Mouse (Mus musculus): ENCODE measurements around the gene Cacna1b. TPM values are rescaled to one million over a fixed set of nuclear protein-coding genes. Genes with fewer than 3 reads are reported as not detected.
A peak's percentile ranks its signal among the peaks of the same experiment; 100 is the strongest.

Gene Cacna1b
- total RNA-seq, 1 experiment = 2.4 TPM

- Histone ChIP-seq H3K4me1 (ENCODE audit: control insufficient read depth in 2 of 2, insufficient read depth in 2 of 2, low read length in 2 of 2, poor library complexity in 1 of 2) (no peaks in the 10 kb centered on the region), H3K9me3 (ENCODE audit: control insufficient read depth, insufficient read depth, low read depth, low read length) (no peaks in the 10 kb centered on the region), H3K4me3 (ENCODE audit: insufficient read depth in 1 of 2, low read depth in 1 of 2, low read length in 2 of 2, poor library complexity in 1 of 2, severe bottlenecking in 1 of 2) (no peak overlapping the region), H3K9ac (ENCODE audit: insufficient read depth, low read depth, low read length, poor library complexity, severe bottlenecking) (no peak overlapping the region), H3K36me3 (ENCODE audit: control insufficient read depth, insufficient read depth, low read length, poor library complexity, severe bottlenecking) (peaks cover 40% of the 10 kb centered on the region), H3K27ac (ENCODE audit: insufficient read depth, low read depth, low read length, poor library complexity, severe bottlenecking) (no peak overlapping the region)
- in situ Hi-C loops (cut with MboI; ENCODE audit: low sequenced_read_pairs in 2 of 2, unreplicated experiment in 2 of 2) = no loop called here
- no peak for DNase-seq (ENCODE audit: low read depth, low spot score)
- TF ChIP-seq MAFK (IDR thresholded peaks at IDR 0.05; ENCODE audit: insufficient read depth, low read depth, low read length) (no peak), ZNF384 (IDR thresholded peaks at IDR 0.05; ENCODE audit: low read depth, low read length) (no peak), HCFC1 (IDR thresholded peaks at IDR 0.05; ENCODE audit: borderline replicate concordance, insufficient read depth, low read length) (no peak), CHD2 (IDR thresholded peaks at IDR 0.05; ENCODE audit: low read depth, low read length) (no peak), ZC3H11A (IDR thresholded peaks at IDR 0.05; ENCODE audit: borderline replicate concordance, low read depth, low read length) (no peak)
Measured at GRCm38 (mm10) chr2:24805621-24806020, 42.7 kb upstream of the Cacna1b start.

DNA sequence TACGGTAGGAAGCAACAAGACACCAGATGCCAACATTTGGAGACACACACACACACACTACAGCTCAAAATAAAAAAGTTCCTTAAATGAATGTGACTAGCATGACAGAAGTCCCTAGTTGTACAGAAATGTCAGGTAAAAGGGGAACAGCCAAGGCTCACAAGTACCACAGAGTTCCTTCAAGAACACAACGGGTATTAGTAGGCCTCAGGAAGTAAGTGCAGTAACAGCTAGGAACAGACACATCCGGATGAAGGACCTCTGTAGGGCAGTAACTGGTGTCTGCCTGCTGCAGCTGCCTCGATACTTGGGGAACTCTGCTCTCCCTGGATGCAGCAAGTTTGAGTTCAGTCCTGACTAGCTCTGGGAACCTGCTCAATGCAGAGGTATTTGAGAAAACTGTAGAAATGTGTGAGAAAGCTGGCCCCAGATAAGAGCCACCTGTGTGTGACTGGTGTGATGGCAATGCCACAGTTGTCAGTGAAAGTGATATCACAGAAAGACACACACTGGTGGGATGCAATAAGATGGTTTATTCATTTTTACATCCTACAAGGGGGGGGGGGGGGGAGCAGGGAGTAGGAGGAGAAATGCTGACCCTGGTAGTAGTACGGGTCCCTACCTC lies 34.0 kb upstream of the Cacna1b start:
- in situ Hi-C loops (cut with MboI; ENCODE audit: low sequenced_read_pairs in 2 of 2, unreplicated experiment in 2 of 2) = no loop called here
- no peaks in the 10 kb centered on the region for H3K9me3 ChIP-seq (ENCODE audit: control insufficient read depth, insufficient read depth, low read depth, low read length)
- no peak overlapping the region for H3K27ac ChIP-seq (ENCODE audit: insufficient read depth, low read depth, low read length, poor library complexity, severe bottlenecking)
- no peak for TF ChIP-seq ZNF384 (IDR thresholded peaks at IDR 0.05; ENCODE audit: low read depth, low read length)
- no peak for TF ChIP-seq MAFK (IDR thresholded peaks at IDR 0.05; ENCODE audit: insufficient read depth, low read depth, low read length)
- no peak for TF ChIP-seq ZC3H11A (IDR thresholded peaks at IDR 0.05; ENCODE audit: borderline replicate concordance, low read depth, low read length)
- no peak for TF ChIP-seq CHD2 (IDR thresholded peaks at IDR 0.05; ENCODE audit: low read depth, low read length)
- TF ChIP-seq HCFC1 (IDR thresholded peaks at IDR 0.05; ENCODE audit: borderline replicate concordance, insufficient read depth, low read length) = no peak
- H3K4me1 ChIP-seq (ENCODE audit: control insufficient read depth in 2 of 2, insufficient read depth in 2 of 2, low read length in 2 of 2, poor library complexity in 1 of 2) = no peaks in the 10 kb centered on the region
- no peak overlapping the region for H3K9ac ChIP-seq (ENCODE audit: insufficient read depth, low read depth, low read length, poor library complexity, severe bottlenecking)
- DNase-seq (ENCODE audit: low read depth, low spot score) = no peak
- H3K36me3 ChIP-seq (ENCODE audit: control insufficient read depth, insufficient read depth, low read length, poor library complexity, severe bottlenecking) = peaks cover 17% of the 10 kb centered on the region
- no peak overlapping the region for H3K4me3 ChIP-seq (ENCODE audit: insufficient read depth in 1 of 2, low read depth in 1 of 2, low read length in 2 of 2, poor library complexity in 1 of 2, severe bottlenecking in 1 of 2)

DNA sequence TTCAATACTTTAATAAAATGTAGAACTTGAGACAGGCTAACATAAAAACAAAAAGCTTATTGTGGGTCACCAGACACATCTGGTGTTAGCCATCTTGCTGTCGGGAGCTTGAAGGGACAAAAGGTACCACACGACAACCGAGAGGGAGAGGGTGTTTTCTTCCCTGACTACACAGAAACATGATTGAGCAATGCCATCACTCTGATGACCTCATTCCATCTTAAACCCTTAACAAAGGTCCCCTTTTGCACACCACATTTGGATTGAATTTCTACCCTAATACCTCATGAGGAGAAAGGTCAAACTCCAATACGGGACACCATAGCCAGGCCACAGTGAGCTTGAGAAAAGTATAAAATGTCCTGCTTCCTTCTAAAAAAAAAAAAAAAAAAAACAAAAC lies 24.3 kb upstream of the Cacna1b start:
- in situ Hi-C loops (cut with MboI; ENCODE audit: low sequenced_read_pairs in 2 of 2, unreplicated experiment in 2 of 2) = no loop called here
- H3K36me3 ChIP-seq (ENCODE audit: control insufficient read depth, insufficient read depth, low read length, poor library complexity, severe bottlenecking) = peaks cover 15% of the 10 kb centered on the region
- no peak overlapping the region for H3K4me3 ChIP-seq (ENCODE audit: insufficient read depth in 1 of 2, low read depth in 1 of 2, low read length in 2 of 2, poor library complexity in 1 of 2, severe bottlenecking in 1 of 2)
- H3K27ac ChIP-seq (ENCODE audit: insufficient read depth, low read depth, low read length, poor library complexity, severe bottlenecking) = no peak overlapping the region
- no peaks in the 10 kb centered on the region for H3K4me1 ChIP-seq (ENCODE audit: control insufficient read depth in 2 of 2, insufficient read depth in 2 of 2, low read length in 2 of 2, poor library complexity in 1 of 2)
- TF ChIP-seq ZNF384 (IDR thresholded peaks at IDR 0.05; ENCODE audit: low read depth, low read length) (no peak), HCFC1 (IDR thresholded peaks at IDR 0.05; ENCODE audit: borderline replicate concordance, insufficient read depth, low read length) (no peak), MAFK (IDR thresholded peaks at IDR 0.05; ENCODE audit: insufficient read depth, low read depth, low read length) (no peak), CHD2 (IDR thresholded peaks at IDR 0.05; ENCODE audit: low read depth, low read length) (no peak), ZC3H11A (IDR thresholded peaks at IDR 0.05; ENCODE audit: borderline replicate concordance, low read depth, low read length) (no peak)
- DNase-seq (ENCODE audit: low read depth, low spot score) = no peak
- H3K9ac ChIP-seq (ENCODE audit: insufficient read depth, low read depth, low read length, poor library complexity, severe bottlenecking) = no peak overlapping the region
- H3K9me3 ChIP-seq (ENCODE audit: control insufficient read depth, insufficient read depth, low read depth, low read length) = no peaks in the 10 kb centered on the region

- Histone ChIP-seq H3K4me3 (ENCODE audit: insufficient read depth in 1 of 2, low read depth in 1 of 2, low read length in 2 of 2, poor library complexity in 1 of 2, severe bottlenecking in 1 of 2) (no peak overlapping the region), H3K27ac (ENCODE audit: insufficient read depth, low read depth, low read length, poor library complexity, severe bottlenecking) (no peak overlapping the region), H3K4me1 (ENCODE audit: control insufficient read depth in 2 of 2, insufficient read depth in 2 of 2, low read length in 2 of 2, poor library complexity in 1 of 2) (peaks cover 0 to 10% of the 10 kb centered on the region in 2 experiments; a peak in 2 of 4 replicates), H3K36me3 (ENCODE audit: control insufficient read depth, insufficient read depth, low read length, poor library complexity, severe bottlenecking) (no peaks in the 10 kb centered on the region), H3K9me3 (ENCODE audit: control insufficient read depth, insufficient read depth, low read depth, low read length) (no peaks in the 10 kb centered on the region), H3K9ac (ENCODE audit: insufficient read depth, low read depth, low read length, poor library complexity, severe bottlenecking) (no peak overlapping the region)
- TF ChIP-seq ZC3H11A (IDR thresholded peaks at IDR 0.05; ENCODE audit: borderline replicate concordance, low read depth, low read length) (peak; percentile 60; the same call in 1 of the 2 replicates), HCFC1 (IDR thresholded peaks at IDR 0.05; ENCODE audit: borderline replicate concordance, insufficient read depth, low read length) (no peak)
- in situ Hi-C loops (cut with MboI; ENCODE audit: low sequenced_read_pairs in 2 of 2, unreplicated experiment in 2 of 2) = no loop called here
- DNase-seq (ENCODE audit: low read depth, low spot score) = peak; percentile 39
Measured at GRCm38 (mm10) chr2:24781253-24781652, 18.3 kb upstream of the Cacna1b start.

- Histone ChIP-seq H3K9me3 (ENCODE audit: control insufficient read depth, insufficient read depth, low read depth, low read length) (no peaks in the 10 kb centered on the region), H3K9ac (ENCODE audit: insufficient read depth, low read depth, low read length, poor library complexity, severe bottlenecking) (no peak overlapping the region), H3K4me3 (ENCODE audit: insufficient read depth in 1 of 2, low read depth in 1 of 2, low read length in 2 of 2, poor library complexity in 1 of 2, severe bottlenecking in 1 of 2) (no peak overlapping the region), H3K4me1 (ENCODE audit: control insufficient read depth in 2 of 2, insufficient read depth in 2 of 2, low read length in 2 of 2, poor library complexity in 1 of 2) (peaks cover 0 to 12% of the 10 kb centered on the region in 2 experiments; a peak in 2 of 4 replicates), H3K36me3 (ENCODE audit: control insufficient read depth, insufficient read depth, low read length, poor library complexity, severe bottlenecking) (no peaks in the 10 kb centered on the region), H3K27ac (ENCODE audit: insufficient read depth, low read depth, low read length, poor library complexity, severe bottlenecking) (no peak overlapping the region)
- in situ Hi-C loops (cut with MboI; ENCODE audit: low sequenced_read_pairs in 2 of 2, unreplicated experiment in 2 of 2) = no loop called here
- no peak for DNase-seq (ENCODE audit: low read depth, low spot score)
- TF ChIP-seq ZC3H11A (IDR thresholded peaks at IDR 0.05; ENCODE audit: borderline replicate concordance, low read depth, low read length) = no peak
- TF ChIP-seq MAFK (IDR thresholded peaks at IDR 0.05; ENCODE audit: insufficient read depth, low read depth, low read length) = no peak
- no peak for TF ChIP-seq CHD2 (IDR thresholded peaks at IDR 0.05; ENCODE audit: low read depth, low read length)
- TF ChIP-seq ZNF384 (IDR thresholded peaks at IDR 0.05; ENCODE audit: low read depth, low read length) = no peak
- no peak for TF ChIP-seq HCFC1 (IDR thresholded peaks at IDR 0.05; ENCODE audit: borderline replicate concordance, insufficient read depth, low read length)
Measured at GRCm38 (mm10) chr2:24776831-24777230, 13.9 kb upstream of the Cacna1b start.

All from ES-E14 (cell line).